Mouse (Mus musculus): ENCODE results near the gene Ank3. TPM values are rescaled to one million over a fixed set of nuclear protein-coding genes. Genes with fewer than 3 reads are reported as not detected.

Gene Ank3
- polyA plus RNA-seq, 1 experiment from 2014 or later: 21.6 TPM

DNA sequence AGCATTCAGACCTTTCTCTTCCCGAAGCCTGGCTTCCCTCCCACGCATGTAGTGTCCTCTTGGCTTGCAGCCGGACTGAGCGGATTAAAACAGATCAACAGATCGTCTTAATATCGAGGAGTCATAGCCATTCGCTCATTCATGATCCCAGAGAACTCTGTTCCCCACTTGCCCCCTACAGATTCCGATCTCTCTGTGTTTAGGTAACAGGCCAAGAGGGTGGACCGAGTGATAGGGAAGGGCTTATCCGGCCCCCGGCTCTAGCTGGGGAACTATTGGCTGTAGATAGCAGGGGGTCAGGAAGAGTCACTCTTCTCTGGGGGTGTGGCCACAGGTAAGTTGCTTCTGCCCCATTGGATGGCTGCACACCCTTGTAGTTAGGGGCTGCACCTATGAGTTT lies 525.7 kb downstream of the Ank3 start:
- H3K36me3 ChIP-seq (ENCODE audit: control insufficient read depth, insufficient read depth): no peaks in the 10 kb centered on the region
- H3K4me2 ChIP-seq (replicated peaks; ENCODE audit: low read depth): peak overlapping the region; percentile 66
- H3K9me3 ChIP-seq (ENCODE audit: control insufficient read depth): no peaks in the 10 kb centered on the region
- no peak overlapping the region for H3K9ac ChIP-seq (ENCODE audit: low read depth, low read length)
- peak; percentile 83 for ATAC-seq
- H3K27me3 ChIP-seq (replicated peaks; ENCODE audit: control insufficient read depth, insufficient read depth, low read length): no peaks in the 10 kb centered on the region
- WGBS: 9% methylated on average over 11 of the region's 11 CpGs
- TF ChIP-seq CTCF (IDR thresholded peaks at IDR 0.05; ENCODE audit: low read depth): no peak
- no peaks in the 10 kb centered on the region for H3K4me1 ChIP-seq (replicated peaks; ENCODE audit: control insufficient read depth, insufficient read depth, low read length)
- peak overlapping the region; percentile 36 for H3K4me3 ChIP-seq (ENCODE audit: low read depth, low read length)
- H3K27ac ChIP-seq (ENCODE audit: low read depth, low read length): peak overlapping the region; percentile 87

GRCm38 (mm10) chr10:69924845-69925244 lies 526.3 kb downstream of the Ank3 start:
- H3K36me3 ChIP-seq (ENCODE audit: control insufficient read depth, insufficient read depth): no peaks in the 10 kb centered on the region
- peak overlapping the region; percentile 54 for H3K9ac ChIP-seq (ENCODE audit: low read depth, low read length)
- H3K9me3 ChIP-seq (ENCODE audit: control insufficient read depth): no peaks in the 10 kb centered on the region
- peak overlapping the region; percentile 36 for H3K4me3 ChIP-seq (ENCODE audit: low read depth, low read length)
- peak; percentile 44 for ATAC-seq
- peak overlapping the region; percentile 66 for H3K4me2 ChIP-seq (replicated peaks; ENCODE audit: low read depth)
- no peak for TF ChIP-seq CTCF (IDR thresholded peaks at IDR 0.05; ENCODE audit: low read depth)
- peak overlapping the region; percentile 87 for H3K27ac ChIP-seq (ENCODE audit: low read depth, low read length)
- H3K27me3 ChIP-seq (replicated peaks; ENCODE audit: control insufficient read depth, insufficient read depth, low read length): no peaks in the 10 kb centered on the region
- no peaks in the 10 kb centered on the region for H3K4me1 ChIP-seq (replicated peaks; ENCODE audit: control insufficient read depth, insufficient read depth, low read length)
- WGBS: 7% methylated on average over 14 of the region's 14 CpGs

- TF ChIP-seq CTCF (IDR thresholded peaks at IDR 0.05; ENCODE audit: low read depth): no peak
- Histone ChIP-seq H3K9ac (ENCODE audit: low read depth, low read length) (peak overlapping the region; percentile 54; the same call in 1 of the 2 replicates), H3K36me3 (ENCODE audit: control insufficient read depth, insufficient read depth) (no peaks in the 10 kb centered on the region), H3K27me3 (replicated peaks; ENCODE audit: control insufficient read depth, insufficient read depth, low read length) (no peaks in the 10 kb centered on the region), H3K4me1 (replicated peaks; ENCODE audit: control insufficient read depth, insufficient read depth, low read length) (no peaks in the 10 kb centered on the region), H3K9me3 (ENCODE audit: control insufficient read depth) (no peaks in the 10 kb centered on the region), H3K4me2 (replicated peaks; ENCODE audit: low read depth) (peak overlapping the region; percentile 66), H3K27ac (ENCODE audit: low read depth, low read length) (peak overlapping the region; percentile 87), H3K4me3 (ENCODE audit: low read depth, low read length) (peak overlapping the region; percentile 36)
- 2% methylated on average over 19 of the region's 19 CpGs for WGBS
- ATAC-seq: peak; percentile 83
Observed at GRCm38 (mm10) chr10:69925285-69926157, 526.9 kb downstream of the Ank3 start.

- WGBS: under 1% methylated on average over 11 of the region's 11 CpGs
- Histone ChIP-seq H3K27me3 (replicated peaks; ENCODE audit: control insufficient read depth, insufficient read depth, low read length) (no peaks in the 10 kb centered on the region), H3K9ac (ENCODE audit: low read depth, low read length) (peak overlapping the region; percentile 45; the same call in 1 of the 2 replicates), H3K4me2 (replicated peaks; ENCODE audit: low read depth) (peak overlapping the region; percentile 66), H3K36me3 (ENCODE audit: control insufficient read depth, insufficient read depth) (no peaks in the 10 kb centered on the region), H3K27ac (ENCODE audit: low read depth, low read length) (peak overlapping the region; percentile 87), H3K4me3 (ENCODE audit: low read depth, low read length) (peak overlapping the region; percentile 36), H3K9me3 (ENCODE audit: control insufficient read depth) (no peaks in the 10 kb centered on the region), H3K4me1 (replicated peaks; ENCODE audit: control insufficient read depth, insufficient read depth, low read length) (no peaks in the 10 kb centered on the region)
- ATAC-seq: no peak
- TF ChIP-seq CTCF (IDR thresholded peaks at IDR 0.05; ENCODE audit: low read depth): no peak
Observed at GRCm38 (mm10) chr10:69926158-69926882, 527.7 kb downstream of the Ank3 start.

- H3K9ac ChIP-seq (ENCODE audit: low read depth, low read length): peak overlapping the region; percentile 45; the same call in 1 of the 2 replicates
- H3K27me3 ChIP-seq (replicated peaks; ENCODE audit: control insufficient read depth, insufficient read depth, low read length): no peaks in the 10 kb centered on the region
- no peak for ATAC-seq
- no peak for TF ChIP-seq CTCF (IDR thresholded peaks at IDR 0.05; ENCODE audit: low read depth)
- no peaks in the 10 kb centered on the region for H3K36me3 ChIP-seq (ENCODE audit: control insufficient read depth, insufficient read depth)
- peak overlapping the region; percentile 69 for H3K27ac ChIP-seq (ENCODE audit: low read depth, low read length)
- H3K4me2 ChIP-seq (replicated peaks; ENCODE audit: low read depth): peak overlapping the region; percentile 66
- 4% methylated on average over 9 of the region's 9 CpGs for WGBS
- peak overlapping the region; percentile 36 for H3K4me3 ChIP-seq (ENCODE audit: low read depth, low read length)
- no peaks in the 10 kb centered on the region for H3K4me1 ChIP-seq (replicated peaks; ENCODE audit: control insufficient read depth, insufficient read depth, low read length)
- no peaks in the 10 kb centered on the region for H3K9me3 ChIP-seq (ENCODE audit: control insufficient read depth)
Observed at GRCm38 (mm10) chr10:69927012-69927411, 528.4 kb downstream of the Ank3 start.

DNA sequence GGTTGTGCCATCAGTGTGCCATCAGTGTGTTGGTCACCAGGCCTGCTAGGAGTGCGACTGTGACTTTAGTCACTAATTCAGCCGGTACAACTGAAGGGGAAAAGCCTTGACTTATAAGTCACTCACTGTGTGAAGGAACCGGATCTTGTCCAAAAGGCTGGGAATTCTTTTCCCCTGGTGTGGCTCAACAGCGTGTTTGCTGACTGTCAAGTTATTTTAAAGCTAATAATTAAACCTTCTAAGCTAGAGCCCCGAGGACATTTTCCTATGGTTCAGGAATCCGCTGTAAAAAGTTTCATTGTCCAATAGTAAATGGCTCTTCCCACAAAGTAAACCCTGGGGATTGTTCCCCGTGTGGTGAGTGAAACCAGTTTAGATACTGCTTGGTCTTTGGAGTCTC lies 529.8 kb downstream of the Ank3 start:
- H3K27me3 ChIP-seq (replicated peaks; ENCODE audit: control insufficient read depth, insufficient read depth, low read length): no peaks in the 10 kb centered on the region
- ATAC-seq: no peak
- H3K4me1 ChIP-seq (replicated peaks; ENCODE audit: control insufficient read depth, insufficient read depth, low read length): no peaks in the 10 kb centered on the region
- 27% methylated on average over 7 of the region's 7 CpGs for WGBS
- peak overlapping the region; percentile 55; the same call in 1 of the 2 replicates for H3K27ac ChIP-seq (ENCODE audit: low read depth, low read length)
- no peak for TF ChIP-seq CTCF (IDR thresholded peaks at IDR 0.05; ENCODE audit: low read depth)
- no peak overlapping the region for H3K4me3 ChIP-seq (ENCODE audit: low read depth, low read length)
- H3K9me3 ChIP-seq (ENCODE audit: control insufficient read depth): no peaks in the 10 kb centered on the region
- H3K36me3 ChIP-seq (ENCODE audit: control insufficient read depth, insufficient read depth): no peaks in the 10 kb centered on the region
- peak overlapping the region; percentile 13; the same call in 1 of the 2 replicates for H3K9ac ChIP-seq (ENCODE audit: low read depth, low read length)
- H3K4me2 ChIP-seq (replicated peaks; ENCODE audit: low read depth): peak overlapping the region; percentile 66

All from intestine, postnatal 0 days (tissue).